Comparison of ENCODE assay signal across 22 mouse cellular contexts in the genomic region with DNA sequence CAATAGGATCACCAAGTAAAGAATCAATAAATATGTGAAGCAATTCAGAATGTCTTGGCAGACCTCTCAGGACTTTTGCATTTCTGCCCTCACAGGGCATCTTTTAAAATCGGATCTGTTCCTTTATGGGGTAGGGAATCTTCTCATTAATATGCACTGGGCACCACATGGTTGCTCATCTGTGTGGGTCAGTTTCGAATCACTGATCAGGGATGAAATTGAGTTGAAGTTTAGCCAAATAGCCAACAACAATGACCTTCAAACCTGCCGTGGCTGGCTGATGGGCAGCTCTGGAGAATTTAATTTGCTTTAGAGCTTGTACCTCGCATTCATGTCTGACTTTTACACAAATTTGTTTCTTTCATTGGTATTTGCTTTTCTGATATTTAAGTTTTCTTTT.
DNase-seq lines count a peak whose midpoint lies in the region; ATAC-seq and TF ChIP-seq lines count a peak whose summit lies in the region.
"Had no signal": no experiment of that assay in that cellular context is flagged by ENCODE, and none has a peak within 500 bp of the region (broad histone marks: within the 10 kb centered on the region; RNA-seq: fewer than 3 reads in every experiment).

No protein-coding gene starts in this region.

- no peaks in the 10 kb centered on the region for H3K4me1 ChIP-seq in kidney, embryonic 14.5 days (ENCODE audit: control insufficient read depth, insufficient read depth, low read length)
- no peaks in the 10 kb centered on the region for H3K4me1 ChIP-seq in hindbrain, embryonic 16.5 days (ENCODE audit: control insufficient read depth, insufficient read depth, low read depth, low read length)
- no peaks in the 10 kb centered on the region for H3K4me1 ChIP-seq in kidney, embryonic 16.5 days (ENCODE audit: insufficient read depth, low read length)
- H3K4me1 ChIP-seq: embryonic facial prominence, embryonic 13.5 days; heart, embryonic 13.5 days; intestine, embryonic 15.5 days; limb, embryonic 13.5 days; liver, embryonic 15.5 days; stomach, embryonic 15.5 days had no signal

- TF ChIP-seq CTCF in brain, embryonic 14.5 days (IDR thresholded peaks at IDR 0.05; ENCODE audit: borderline replicate concordance, extremely low read depth, insufficient read depth, insufficient read length): no peak

- no peak for ATAC-seq in kidney, embryonic 14.5 days (ENCODE audit: low FRiP score, low TSS enrichment)
- peak; percentile 50; the same call in 1 of the 2 replicates for ATAC-seq in hindbrain, embryonic 16.5 days
- ATAC-seq in kidney, embryonic 16.5 days (ENCODE audit: low FRiP score, low TSS enrichment): peak; percentile 91
- ATAC-seq: forebrain, embryonic 14.5 days; intestine, embryonic 15.5 days had no signal

- H3K4me3 ChIP-seq in kidney, embryonic 14.5 days (ENCODE audit: low read length): no peak overlapping the region
- H3K4me3 ChIP-seq in hindbrain, embryonic 16.5 days (ENCODE audit: low read length): no peak overlapping the region
- H3K4me3 ChIP-seq in kidney, embryonic 16.5 days (ENCODE audit: low read length): no peak overlapping the region
- H3K4me3 ChIP-seq: embryonic facial prominence, embryonic 13.5 days; heart, embryonic 13.5 days; intestine, embryonic 15.5 days; limb, embryonic 13.5 days; liver, embryonic 15.5 days; stomach, embryonic 15.5 days had no signal

- H3K27ac ChIP-seq in kidney, embryonic 14.5 days (ENCODE audit: low read depth, low read length): no peak overlapping the region
- no peak overlapping the region for H3K27ac ChIP-seq in hindbrain, embryonic 16.5 days (ENCODE audit: low read depth, low read length)
- no peak overlapping the region for H3K27ac ChIP-seq in kidney, embryonic 16.5 days (ENCODE audit: low read length)
- H3K27ac ChIP-seq: embryonic facial prominence, embryonic 13.5 days; heart, embryonic 13.5 days; intestine, embryonic 15.5 days; limb, embryonic 13.5 days; liver, embryonic 15.5 days; macrophage; stomach, embryonic 15.5 days had no signal

- no peaks in the 10 kb centered on the region for H3K36me3 ChIP-seq in kidney, embryonic 14.5 days (ENCODE audit: control insufficient read depth, insufficient read depth, low read length)
- no peaks in the 10 kb centered on the region for H3K36me3 ChIP-seq in hindbrain, embryonic 16.5 days (ENCODE audit: control insufficient read depth, insufficient read depth, low read length)
- H3K36me3 ChIP-seq in kidney, embryonic 16.5 days (ENCODE audit: insufficient read depth, low read length): no peaks in the 10 kb centered on the region
- H3K36me3 ChIP-seq: embryonic facial prominence, embryonic 13.5 days; heart, embryonic 13.5 days; intestine, embryonic 15.5 days; limb, embryonic 13.5 days; liver, embryonic 15.5 days; stomach, embryonic 15.5 days had no signal

- DNase-seq in kidney, adult 11 months: peak; percentile 27
- peak; percentile 16 for DNase-seq in brain, embryonic 14.5 days (ENCODE audit: low read depth)
- DNase-seq in layer of hippocampus, postnatal 10 days (ENCODE audit: low spot score in 2 of 2): no peak
- no peak for DNase-seq in left cerebral cortex, adult 18-20 months (ENCODE audit: low spot score in 2 of 2)
- no peak for DNase-seq in embryo, embryonic 10 days (ENCODE audit: low spot score)
- DNase-seq: adrenal gland, postnatal 10 days; cerebellum, adult 18-20 months; gastrocnemius, postnatal 10 days; heart, adult 18-20 months; heart, postnatal 36 days; thymus, adult 2 months had no signal

- no peak overlapping the region for H3K9ac ChIP-seq in kidney, embryonic 14.5 days (ENCODE audit: low read depth, low read length)
- no peak overlapping the region for H3K9ac ChIP-seq in hindbrain, embryonic 16.5 days (ENCODE audit: low read depth, low read length)
- H3K9ac ChIP-seq in kidney, embryonic 16.5 days (replicated peaks; ENCODE audit: low read length): no peak overlapping the region
- H3K9ac ChIP-seq: embryonic facial prominence, embryonic 13.5 days; heart, embryonic 13.5 days; intestine, embryonic 15.5 days; limb, embryonic 13.5 days; liver, embryonic 15.5 days; stomach, embryonic 15.5 days had no signal

- no peaks in the 10 kb centered on the region for H3K9me3 ChIP-seq in kidney, embryonic 14.5 days (ENCODE audit: control insufficient read depth, low read length)
- H3K9me3 ChIP-seq in hindbrain, embryonic 16.5 days (ENCODE audit: control insufficient read depth, low read length): no peaks in the 10 kb centered on the region
- no peaks in the 10 kb centered on the region for H3K9me3 ChIP-seq in kidney, embryonic 16.5 days (ENCODE audit: low read length)
- H3K9me3 ChIP-seq: embryonic facial prominence, embryonic 13.5 days; heart, embryonic 13.5 days; intestine, embryonic 15.5 days; limb, embryonic 13.5 days; liver, embryonic 15.5 days; stomach, embryonic 15.5 days had no signal

- 55% methylated on average over 4 of the region's 4 CpGs for WGBS in kidney, embryonic 14.5 days
- WGBS in hindbrain, embryonic 16.5 days: 43% methylated on average over 4 of the region's 4 CpGs
- 42% methylated on average over 4 of the region's 4 CpGs for WGBS in kidney, embryonic 16.5 days

- no peak overlapping the region for H3K4me2 ChIP-seq in kidney, embryonic 14.5 days (replicated peaks; ENCODE audit: low read depth, low read length)
- no peak overlapping the region for H3K4me2 ChIP-seq in hindbrain, embryonic 16.5 days (ENCODE audit: low read length)
- H3K4me2 ChIP-seq in kidney, embryonic 16.5 days (replicated peaks; ENCODE audit: low read depth, low read length): no peak overlapping the region
- H3K4me2 ChIP-seq: embryonic facial prominence, embryonic 13.5 days; heart, embryonic 13.5 days; intestine, embryonic 15.5 days; limb, embryonic 13.5 days; liver, embryonic 15.5 days; stomach, embryonic 15.5 days had no signal

- no peak for TF ChIP-seq POLR2A in brain, embryonic 14.5 days (IDR thresholded peaks at IDR 0.05; ENCODE audit: borderline replicate concordance, extremely low read depth, insufficient read depth, insufficient read length, poor library complexity, severe bottlenecking)

- H3K27me3 ChIP-seq in kidney, embryonic 14.5 days (ENCODE audit: control insufficient read depth, insufficient read depth, low read length): no peaks in the 10 kb centered on the region
- no peaks in the 10 kb centered on the region for H3K27me3 ChIP-seq in hindbrain, embryonic 16.5 days (replicated peaks; ENCODE audit: control insufficient read depth, insufficient read depth, low read length)
- H3K27me3 ChIP-seq in kidney, embryonic 16.5 days (ENCODE audit: insufficient read depth, low read length): no peaks in the 10 kb centered on the region
- H3K27me3 ChIP-seq: embryonic facial prominence, embryonic 13.5 days; heart, embryonic 13.5 days; intestine, embryonic 15.5 days; limb, embryonic 13.5 days; liver, embryonic 15.5 days; stomach, embryonic 15.5 days had no signal

Comparison
In these comparisons a context has a peak if more than half of its experiments do, and no peak if none do; other contexts are left out.
1. DNase-seq: peak in kidney, adult 11 months (single experiment) and brain, embryonic 14.5 days (single experiment); none in layer of hippocampus, postnatal 10 days (0 of 2), left cerebral cortex, adult 18-20 months (0 of 2) and embryo, embryonic 10 days (single experiment).